Mouse (Mus musculus) urinary bladder, adult 18-20 months (tissue): ENCODE results near the gene Emx1.

Source experiments
- DNase-seq, 2 experiments: peaks; one replicate each; pipeline ENCODE4 v3.0.0; 2022; ENCODE audit warnings: low spot score in 2 of 2, mixed read lengths in 2 of 2

The Emx1 gene

GRCm38 (mm10) chr6:85230762-85231161 lies 43.5 kb downstream of the Emx1 start:
- no peak for DNase-seq

DNA sequence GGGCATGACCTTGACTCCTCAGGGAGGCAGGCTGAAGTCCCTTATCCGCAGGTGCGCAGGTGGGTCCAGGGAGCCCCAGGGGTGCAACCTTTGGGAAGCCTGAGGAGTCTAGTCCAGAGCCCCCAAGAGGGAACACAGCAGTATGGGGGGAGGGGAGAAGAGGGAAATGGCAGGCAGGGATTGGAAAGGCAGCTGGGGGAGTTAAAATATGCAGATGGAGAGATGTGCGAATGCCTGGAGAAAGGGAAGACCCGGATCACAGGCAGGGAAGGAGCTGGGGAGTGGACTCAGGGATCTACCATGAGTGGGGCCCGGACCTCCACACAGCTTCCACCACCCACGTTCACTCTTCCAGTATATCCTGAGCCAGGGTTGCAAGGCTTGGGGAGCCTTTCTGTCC lies 44.2 kb downstream of the Emx1 start:
- no peak for DNase-seq

DNA sequence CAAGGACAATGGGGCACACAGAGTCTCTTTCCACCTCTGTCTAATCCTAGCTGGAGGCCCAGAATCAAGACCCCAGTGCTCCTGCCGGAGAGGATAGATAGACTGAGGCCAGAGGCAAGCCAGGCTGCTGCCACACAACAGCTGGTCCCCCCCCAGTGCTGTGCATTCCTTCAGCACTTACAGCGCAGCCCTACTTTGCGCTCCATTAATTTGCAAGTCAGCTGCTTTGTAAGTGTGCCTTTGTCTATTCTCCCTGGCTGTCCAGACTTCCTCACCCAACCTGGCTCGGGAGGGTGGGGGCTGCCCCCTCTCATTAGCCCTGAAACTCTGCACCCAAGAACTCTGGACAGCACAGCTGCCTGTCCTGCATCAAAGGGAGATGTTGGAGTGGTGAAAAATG lies 44.8 kb downstream of the Emx1 start:
- no peak for DNase-seq

DNA sequence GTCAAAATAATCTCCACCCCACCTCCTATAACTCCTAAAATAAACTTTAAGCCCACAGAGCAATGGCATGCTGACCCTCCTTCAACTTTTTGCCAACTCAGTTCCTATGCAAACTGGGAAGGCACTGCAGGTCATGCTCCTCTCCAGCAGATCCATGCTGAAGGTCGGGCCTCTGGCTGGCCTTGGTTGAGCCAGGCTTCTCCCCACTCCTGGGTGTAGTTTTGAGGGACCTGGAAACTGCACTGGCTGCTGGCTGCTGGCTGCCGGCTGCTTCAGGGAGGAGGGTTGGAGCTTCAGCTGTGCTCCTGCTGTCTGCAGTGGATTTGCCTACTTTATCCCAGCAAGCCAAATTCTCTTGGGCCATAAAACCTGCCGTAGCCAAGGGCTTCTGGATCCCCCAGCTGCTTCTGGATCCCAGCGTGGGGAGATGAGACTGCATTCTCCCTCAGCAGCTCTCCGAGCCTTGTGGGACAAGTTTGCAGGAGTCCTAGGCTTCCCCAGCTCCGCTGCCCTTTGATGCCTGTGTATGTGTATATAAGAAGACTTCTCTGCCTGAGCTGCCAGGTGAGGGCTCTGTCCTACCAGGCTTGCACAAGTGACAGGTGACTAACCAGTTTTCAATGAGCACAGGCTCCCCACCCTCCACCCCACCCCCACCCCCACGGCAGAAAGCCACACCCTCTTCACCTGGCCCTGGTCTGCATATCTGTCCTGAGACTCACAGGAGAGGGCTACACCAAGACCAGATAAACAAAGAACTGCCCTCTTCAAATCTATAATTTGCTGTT lies 45.8 kb downstream of the Emx1 start:
- no peak for DNase-seq

- no peak for DNase-seq
Observed at GRCm38 (mm10) chr6:85234796-85235195, 47.6 kb downstream of the Emx1 start.

DNA sequence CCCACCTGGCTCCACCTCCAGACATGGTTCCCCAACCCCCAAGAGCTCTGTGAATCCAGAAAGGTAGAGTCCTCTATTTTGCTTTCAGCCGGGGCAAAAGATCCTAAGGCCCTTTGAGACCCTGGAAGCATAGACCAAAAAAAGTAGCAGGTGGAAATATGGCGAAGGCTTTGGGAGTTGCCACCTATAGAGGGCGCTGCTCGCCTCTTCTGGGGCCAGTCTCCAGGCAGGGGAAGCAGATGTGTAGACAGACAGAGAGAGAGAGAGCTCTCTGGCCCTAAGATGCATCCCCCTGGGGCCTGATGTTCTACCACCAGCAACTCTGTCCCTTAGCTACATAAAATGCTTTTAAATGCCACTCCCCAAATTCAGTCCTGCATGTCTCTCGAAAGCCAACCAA lies 49.8 kb downstream of the Emx1 start:
- no peak for DNase-seq

DNA sequence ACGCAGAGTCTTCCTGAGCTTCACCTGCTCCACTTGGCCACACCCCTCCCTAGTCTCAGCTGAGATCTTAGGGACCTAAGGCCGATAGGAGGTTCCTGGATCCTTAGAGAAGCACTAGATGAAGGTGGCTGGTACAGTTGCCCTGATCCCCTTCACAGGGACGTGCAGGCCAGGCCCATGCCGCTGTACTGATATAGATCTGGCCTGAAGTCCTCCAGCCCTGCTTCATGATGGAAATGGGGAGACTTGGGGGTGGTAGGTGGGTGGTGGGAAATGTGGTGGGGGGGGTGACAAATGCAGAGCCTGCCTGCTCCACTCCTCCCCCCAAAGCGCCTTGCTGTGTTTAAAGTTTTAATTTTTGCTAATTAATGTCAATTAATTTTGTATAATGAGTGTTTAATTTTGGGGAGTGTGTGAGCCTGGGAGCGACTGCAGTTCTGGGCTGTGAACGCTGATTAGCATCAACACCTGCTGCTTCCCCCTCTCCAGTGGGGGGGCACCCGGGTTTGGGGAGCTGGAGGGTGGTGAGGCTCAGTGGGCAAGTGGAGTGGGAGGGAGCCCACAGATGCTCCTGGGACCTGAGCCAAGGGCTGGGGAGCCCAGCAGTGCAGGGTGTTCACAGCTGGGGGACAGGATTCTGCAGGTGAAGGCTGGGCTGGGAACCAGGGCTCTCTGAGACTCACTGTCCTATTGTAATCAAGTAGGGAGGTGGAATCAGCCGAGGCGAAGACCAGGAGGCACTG lies 50.5 kb downstream of the Emx1 start:
- no peak for DNase-seq

DNA sequence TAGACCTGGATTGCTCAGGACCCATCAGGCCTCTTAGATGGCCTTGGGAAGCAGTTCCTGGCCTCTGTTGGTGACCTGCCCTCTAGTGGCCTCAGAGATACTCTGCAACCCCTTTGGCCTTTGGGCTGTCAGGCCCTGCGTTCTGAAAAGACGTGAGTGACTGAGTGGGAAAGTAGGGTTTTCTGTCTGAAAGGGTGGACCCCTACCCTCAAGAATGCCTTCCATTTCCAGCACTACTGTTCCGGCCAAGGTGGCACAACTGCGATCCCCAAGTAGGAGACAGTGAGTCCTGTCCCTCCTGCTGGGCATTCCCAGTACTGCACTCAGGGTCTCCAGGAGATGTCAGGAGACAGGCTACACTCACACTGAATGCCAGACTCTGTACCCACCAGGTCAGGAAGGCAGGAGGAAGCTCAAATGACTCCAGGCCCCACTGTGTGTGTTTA lies 51.8 kb downstream of the Emx1 start:
- peak; percentile 28 to 80 for DNase-seq

- DNase-seq = no peak
Observed at GRCm38 (mm10) chr6:85249821-85250220, 62.6 kb downstream of the Emx1 start.

GRCm38 (mm10) chr6:85250811-85251241 lies 63.6 kb downstream of the Emx1 start:
- DNase-seq = no peak

- DNase-seq = no peak
Observed at GRCm38 (mm10) chr6:85252251-85253058, 65.2 kb downstream of the Emx1 start.

DNA sequence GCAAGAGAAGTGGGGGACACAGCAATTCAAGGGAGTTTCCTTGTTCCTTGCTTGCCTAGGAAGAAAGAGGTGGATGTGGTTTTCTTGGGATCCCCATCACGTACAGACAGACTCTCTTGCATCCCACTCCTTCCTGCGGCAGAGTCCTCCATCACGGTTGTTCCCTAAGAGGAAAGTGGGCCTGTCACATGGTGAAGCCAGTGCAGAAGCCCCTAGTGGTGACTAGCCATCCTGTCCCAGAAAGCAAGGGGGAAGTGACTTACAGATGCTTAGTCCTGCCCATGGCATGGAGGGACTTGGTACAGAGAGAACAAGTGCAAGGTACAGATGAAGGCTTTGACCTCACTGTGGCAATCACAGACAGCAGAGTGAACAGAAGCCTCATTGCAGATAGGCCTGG lies 66.0 kb downstream of the Emx1 start:
- DNase-seq = no peak
